Mouse (Mus musculus) activated CD4-positive, CD25-positive, alpha-beta regulatory T cell, adult 4 months (primary cell): Measurements from ENCODE around the gene Cyb5r4. TPM values are rescaled to one million over a fixed set of nuclear protein-coding genes. Genes with fewer than 3 reads are reported as not detected.
"Not testable (repeated sequence)": the region's sequence is repeated elsewhere in the genome, so short reads cannot be mapped to it uniquely, and the experiment has no call there.

Experiments
- ATAC-seq: one replicate; pipeline ENCODE4 v1.8.0; 2017
- polyA plus RNA-seq, 2 experiments: library from polyadenylated mRNA; unstranded; fragments of 100-300 nt; shearing (Covaris generic); gene quantifications; one replicate each; pipeline ENCODE4 v1.2.1; 2017

The Cyb5r4 gene
- polyA plus RNA-seq, 2 experiments from 2014 or later: 27.5 to 28.0 TPM

DNA sequence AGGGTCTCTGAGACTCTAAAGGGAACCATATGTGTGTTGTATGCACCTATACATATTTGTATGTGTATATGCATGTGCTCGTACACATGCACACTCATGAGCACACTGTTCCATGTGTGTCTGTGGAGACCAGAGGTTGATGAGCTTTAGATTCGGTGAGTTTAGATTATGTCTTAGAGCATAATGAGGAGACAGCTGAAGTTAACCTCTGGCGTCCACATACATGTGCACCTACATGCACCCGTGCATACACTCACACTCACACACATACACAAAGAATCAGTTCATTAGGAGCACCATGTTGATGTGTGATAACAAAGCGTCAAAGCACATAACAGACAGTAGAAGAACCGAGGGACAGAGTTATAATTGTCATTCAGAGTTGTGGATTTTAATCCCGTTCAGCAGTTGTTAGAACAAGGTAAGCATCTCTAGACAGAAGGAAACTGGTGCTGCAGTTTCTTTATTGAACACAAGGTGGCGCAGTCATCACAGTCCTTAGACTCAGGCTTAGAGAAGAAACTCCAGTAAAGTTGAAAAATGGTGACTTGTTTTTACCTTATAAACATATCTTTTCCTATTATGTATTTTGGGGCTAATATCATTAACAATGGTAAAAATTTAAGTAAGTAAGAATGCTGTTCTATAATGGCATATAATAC, 5.7 kb downstream of the Cyb5r4 start:
- ATAC-seq: peak; percentile 72

DNA sequence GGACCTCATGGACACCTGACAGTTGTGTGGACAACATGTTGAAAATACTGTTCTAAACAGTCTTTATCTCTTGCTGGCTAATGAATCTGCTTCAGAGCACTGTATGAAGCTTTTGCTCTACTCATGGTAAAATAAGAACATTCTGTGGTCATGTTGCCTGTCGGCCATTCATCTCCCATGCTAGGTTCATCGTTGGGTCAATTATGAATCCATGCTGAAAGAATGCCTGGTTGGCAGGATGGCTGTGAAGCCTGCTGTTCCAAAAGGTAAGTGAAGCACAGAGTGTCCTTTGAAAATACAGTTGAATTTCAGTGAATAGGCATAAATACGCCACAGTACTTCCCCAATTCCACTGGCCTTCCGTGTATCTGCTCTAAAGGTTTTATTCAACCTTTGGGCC, 10.4 kb downstream of the Cyb5r4 start:
- ATAC-seq: no peak

DNA sequence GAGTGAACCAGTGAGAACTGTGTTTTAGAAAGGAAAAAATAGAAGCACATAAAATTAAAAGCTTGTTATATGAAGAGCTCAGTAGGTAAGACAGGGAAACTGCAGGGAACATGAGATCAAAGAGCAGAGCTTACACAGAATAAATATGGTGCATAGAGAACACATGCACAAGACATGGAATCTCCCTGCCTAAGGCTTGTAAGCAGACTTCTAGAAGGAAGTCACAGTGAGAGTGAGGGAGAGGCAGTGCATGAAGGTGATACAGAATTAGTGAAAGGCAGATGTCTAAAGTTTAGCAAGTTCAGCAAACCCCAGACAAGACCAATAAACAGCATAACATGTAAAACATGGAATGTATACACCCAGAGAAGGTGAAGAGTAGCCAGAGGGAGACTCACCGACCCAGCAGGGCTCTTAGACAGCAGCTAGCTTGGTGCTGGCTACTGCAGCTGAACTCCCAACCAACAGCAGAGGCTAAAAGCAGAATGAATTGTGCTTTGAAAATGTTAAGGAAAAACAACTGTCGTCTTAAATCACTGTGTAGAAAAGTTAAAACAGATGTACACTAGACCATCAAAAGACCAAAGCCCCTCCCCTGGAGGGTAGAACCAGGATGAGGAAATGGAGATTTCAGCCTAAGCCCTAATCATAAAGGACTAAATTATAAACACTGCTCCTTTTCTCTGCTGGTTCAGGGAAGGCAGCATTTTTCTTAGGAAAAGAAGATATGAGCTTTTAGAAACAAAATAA, 13.2 kb downstream of the Cyb5r4 start:
- ATAC-seq: no peak

DNA sequence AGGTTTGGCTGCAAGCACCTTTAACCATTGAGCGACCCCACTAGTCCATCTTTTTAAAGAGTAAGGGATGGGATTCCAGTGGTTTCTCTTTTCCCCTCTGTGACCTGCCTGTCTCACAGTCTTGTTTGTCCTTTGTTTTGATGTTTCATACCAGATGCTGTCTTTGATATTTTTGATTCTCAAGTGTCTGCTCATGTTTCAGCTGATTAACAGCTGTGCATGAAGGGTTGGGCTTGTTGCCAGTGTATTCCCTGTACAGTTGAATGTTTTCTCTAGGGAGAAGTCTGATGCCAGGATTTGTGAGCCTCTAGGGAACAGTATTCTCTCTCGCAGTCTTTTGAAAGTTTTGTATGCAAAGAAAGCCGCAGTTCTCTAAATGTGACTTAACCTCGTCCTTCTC, 27.6 kb downstream of the Cyb5r4 start:
- no peak for ATAC-seq

DNA sequence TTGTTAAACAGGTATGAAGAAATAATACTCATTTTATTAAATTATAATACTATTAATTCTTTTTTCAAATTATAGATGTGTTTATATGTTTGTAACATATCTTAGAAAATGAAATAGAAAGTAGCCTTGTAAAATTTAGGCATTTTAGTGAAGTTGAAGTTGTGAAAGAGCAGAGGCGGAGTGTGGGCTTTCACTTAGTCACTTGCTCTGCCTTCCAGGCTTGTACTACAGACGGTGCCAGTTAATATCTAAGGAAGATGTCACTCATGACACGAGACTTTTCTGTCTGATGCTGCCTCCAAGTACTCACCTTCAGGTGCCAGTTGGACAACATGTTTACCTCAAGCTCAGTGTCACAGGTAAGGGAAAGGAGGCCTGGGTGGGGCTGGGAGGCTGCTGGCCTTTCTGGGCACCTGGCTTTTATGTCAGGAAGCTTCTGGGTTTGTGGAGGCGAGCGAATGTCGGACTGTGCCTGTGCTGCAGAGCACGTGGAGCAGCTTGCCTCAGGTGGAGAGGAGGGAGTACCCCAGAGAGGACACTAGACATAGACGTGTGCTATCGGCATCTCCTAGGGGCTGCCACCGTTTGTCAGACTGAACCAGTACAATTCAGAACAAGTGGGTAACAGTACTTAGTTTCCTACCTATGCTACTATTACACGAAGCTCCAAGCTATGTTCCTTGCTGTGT, 33.9 kb downstream of the Cyb5r4 start:
- no peak for ATAC-seq

DNA sequence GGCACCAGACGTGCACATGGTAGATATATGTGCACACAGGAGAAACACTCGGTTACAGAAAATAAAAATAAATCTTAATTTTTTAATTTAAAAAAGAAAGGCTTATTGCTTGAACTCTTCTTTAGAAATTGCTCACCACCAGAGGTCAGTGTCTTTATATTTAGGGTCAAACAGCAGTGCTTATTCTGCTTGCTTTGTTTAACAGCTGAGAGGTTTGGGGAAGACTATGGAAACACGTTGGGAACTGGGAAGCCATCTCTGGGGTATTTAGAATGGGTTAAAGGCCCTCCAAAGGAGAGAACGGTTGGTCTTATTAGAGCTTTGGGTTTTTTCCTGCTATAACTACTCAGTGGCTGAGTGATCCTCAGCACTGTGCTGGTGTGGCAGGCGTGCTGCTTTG, 40.5 kb downstream of the Cyb5r4 start:
- no peak for ATAC-seq

DNA sequence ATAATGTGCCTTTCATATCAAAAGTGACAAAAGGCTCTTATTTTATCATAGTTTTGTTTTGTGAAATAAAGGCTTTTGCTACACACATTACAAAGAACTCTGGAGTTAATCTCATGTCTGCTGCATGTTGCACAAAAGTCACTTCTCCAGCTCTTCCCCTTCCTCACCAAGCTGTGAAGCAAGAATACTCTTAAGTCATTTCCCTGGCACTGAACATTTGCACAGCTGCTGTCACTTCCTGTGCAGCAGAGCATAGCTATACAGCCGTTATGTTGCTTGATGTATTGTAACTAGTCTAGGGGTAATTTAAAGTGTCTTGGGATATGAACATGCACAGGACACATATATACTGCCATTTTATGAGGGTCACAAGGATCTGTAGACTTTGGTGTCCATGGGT, 46.3 kb downstream of the Cyb5r4 start:
- ATAC-seq: no peak

DNA sequence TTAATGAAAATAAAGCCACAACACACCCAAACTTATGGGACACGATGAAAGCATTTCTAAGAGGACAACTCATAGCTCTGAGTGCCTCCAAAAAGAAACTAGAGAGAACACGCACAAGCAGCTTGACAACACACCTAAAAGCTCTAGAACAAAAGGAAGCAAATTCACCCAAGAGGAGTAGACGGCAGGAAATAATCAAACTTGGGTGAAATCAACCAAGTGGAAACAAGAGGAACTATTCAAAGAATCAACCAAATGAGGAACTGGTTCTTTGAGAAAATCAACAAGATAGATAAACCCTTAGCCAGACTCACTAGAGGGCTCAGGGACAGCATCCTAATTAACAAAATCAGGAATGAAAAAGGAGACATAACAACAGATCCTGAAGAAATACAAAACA, 49.8 kb downstream of the Cyb5r4 start:
- ATAC-seq: not testable (repeated sequence)

DNA sequence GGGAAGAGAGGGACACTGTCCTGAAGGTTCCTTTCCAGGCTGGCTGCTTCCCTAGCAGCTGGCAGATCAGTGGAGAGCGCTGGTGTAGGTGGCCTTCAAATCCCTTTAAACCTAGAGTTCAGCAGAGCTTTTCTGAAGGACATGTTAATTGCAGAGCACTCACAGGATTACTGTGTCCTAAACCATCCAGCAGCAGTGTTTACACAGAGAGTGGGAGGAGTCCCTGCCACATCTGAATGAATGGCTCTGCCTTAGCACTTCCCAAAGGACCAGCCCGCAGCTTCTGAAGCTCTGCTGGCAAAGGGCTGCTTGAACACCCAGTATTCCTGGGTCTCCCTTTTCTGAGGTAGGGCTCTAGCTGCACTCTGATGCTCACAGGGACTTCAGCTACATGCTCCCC, 56.1 kb downstream of the Cyb5r4 start:
- no peak for ATAC-seq

DNA sequence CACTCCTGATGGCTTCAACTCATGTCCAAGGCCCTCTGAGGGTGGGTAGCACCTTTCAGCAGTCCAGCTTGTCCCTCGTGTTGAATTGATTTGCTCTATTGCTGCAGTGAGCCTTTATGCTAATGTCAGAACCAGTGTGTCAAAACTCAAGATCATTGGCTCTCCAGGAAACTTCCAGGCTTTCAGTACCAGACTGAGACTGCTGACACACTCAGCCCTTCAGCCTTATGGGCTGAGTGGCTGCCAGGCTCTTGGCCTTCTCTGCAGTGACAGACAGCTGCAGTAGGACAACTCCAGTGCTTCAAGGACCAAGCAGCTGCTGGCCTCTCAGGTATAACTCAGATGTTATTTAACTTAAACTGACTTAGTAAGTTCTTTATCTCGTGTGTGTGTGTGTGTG, 57.7 kb downstream of the Cyb5r4 start:
- ATAC-seq: no peak

DNA sequence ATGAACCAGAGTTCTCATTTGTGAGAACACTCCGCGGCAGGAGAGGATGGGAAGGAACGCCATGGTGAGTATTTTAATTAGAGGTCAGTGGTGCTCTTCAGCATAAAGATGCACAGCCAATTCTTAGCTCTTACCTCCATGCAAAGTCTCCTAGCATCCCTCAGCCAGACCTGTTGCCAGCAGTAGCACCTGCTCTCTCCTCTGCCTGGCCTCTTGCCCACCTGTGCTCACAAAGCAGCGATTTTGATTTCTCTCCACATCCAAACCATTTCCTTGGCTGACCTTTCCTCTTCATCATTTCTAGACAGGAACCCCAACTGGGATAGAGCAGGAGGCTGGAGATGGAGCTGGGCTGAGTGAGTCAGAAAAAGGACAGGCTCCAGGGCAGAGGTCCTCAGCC, 65.2 kb downstream of the Cyb5r4 start:
- ATAC-seq: no peak

DNA sequence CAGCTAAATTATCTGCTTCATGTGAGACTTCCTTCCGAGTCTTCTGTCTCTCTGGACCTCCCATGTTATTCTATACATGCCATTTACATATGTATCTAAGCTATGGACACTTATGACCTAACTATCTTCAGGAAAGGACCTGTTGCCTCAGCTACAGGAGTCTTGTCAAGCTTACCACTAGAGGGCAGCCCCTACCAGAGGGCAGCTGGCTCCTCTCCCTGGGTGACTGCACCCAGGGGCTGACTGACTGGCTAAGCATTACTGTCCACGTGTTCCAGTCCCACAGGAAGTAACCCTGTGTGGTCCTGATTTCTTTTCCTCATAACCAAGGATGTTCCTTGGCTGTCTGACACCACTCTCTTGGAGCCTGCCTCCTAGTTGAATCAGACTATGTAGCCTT, 76.2 kb downstream of the Cyb5r4 start:
- no peak for ATAC-seq

DNA sequence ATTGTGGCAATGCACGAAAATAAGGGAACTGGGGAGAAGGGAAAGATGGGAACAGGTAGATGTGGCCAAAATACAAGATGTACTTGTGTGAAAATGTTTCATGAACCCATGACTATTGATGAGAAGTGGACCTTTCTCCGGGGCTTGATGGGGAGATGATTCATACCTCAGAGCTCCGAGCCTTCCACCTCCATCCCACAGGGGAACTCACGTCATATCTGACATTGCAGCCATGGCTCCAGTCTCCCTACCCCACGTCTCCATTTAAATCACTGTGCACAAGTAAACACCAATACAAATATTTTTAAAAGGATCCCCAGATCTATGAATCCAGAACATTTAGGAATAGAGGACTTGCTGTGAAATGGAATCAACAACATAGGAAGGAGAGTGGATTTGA, 93.2 kb downstream of the Cyb5r4 start:
- no peak for ATAC-seq

DNA sequence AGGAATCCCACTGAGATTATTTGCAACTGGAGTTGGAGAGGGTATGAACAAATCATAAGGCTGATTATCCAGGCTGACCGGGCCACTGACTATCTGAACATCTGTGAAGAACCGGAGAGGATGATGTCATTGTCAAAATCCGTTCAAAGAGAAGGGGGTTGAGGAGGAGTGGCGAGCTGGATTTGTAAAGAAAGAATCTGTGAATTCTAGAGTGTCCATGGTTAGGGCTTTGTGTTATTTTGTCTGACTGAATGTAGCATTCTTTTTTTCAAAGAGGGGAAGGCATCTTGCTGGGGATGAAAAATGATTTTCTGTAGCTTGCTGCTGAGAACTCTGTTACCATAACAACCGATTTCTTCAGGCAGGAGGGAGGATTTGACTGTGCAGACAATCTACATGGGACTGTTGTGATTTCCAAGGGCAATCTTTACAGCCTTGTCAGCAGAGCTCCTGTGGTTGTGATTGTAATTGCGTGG, 93.7 kb downstream of the Cyb5r4 start:
- no peak for ATAC-seq

DNA sequence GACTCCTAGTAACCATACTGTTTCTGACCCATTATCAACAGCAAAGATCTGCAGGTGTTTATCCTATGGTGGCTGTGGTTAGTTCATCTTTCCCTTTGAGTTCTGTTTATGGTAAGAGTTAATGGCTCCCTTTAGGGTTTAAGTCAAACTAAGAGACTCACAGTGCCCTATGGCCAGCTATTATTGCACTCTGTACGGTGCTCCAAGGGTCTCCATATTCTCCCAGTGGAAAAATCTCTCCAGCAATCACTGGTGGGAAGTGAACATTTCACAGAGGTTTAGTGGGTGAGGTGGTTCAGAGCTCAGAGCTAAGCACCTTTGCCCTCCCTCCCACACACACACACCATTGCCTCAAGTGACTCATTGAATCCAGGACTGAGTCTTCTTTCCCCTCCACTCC, 94.2 kb downstream of the Cyb5r4 start:
- no peak for ATAC-seq

DNA sequence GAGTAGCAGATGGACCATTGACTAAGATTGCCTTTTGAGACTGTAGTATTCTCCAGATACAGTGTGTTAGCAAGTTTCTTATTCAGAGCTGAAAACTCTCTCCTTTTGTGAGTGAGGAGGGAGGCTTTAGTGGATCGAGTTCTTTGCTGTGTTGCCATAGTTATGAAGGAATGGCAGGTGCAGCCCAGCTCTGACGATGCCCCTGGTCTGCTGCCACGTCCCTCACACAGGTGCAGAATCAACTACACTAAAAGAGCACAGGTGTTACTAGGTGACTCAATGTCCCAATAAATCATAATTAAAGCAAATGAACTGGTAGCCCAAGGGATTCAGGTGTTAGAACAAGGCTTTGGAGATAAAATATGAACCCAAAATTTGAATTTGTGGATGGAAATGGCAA, 97.2 kb downstream of the Cyb5r4 start:
- ATAC-seq: no peak

DNA sequence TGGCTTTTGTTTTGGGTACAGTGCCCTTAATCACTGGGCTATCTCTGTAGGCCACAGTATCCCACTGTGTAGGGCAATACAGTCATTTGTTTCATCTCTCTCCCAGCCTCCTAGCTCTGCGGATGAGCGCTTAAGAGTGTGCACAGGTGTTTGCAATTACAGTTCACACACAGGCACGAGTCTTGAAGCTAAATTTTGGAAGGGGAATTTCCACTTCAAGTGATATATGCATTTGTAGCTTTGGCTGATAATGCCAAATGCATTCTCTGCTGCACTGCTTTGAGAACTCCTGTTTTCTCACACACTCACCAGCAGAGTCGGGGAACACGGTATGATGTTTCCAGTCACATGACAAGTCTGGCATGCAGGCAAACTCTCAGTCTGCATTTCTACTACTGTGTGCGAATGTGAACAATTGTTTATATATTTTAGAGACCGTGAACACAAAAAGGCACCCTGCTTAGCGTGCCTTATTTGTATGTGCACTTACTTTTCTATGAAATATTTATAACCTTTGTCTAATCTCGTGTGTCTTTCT, 100.2 kb downstream of the Cyb5r4 start:
- ATAC-seq: no peak

DNA sequence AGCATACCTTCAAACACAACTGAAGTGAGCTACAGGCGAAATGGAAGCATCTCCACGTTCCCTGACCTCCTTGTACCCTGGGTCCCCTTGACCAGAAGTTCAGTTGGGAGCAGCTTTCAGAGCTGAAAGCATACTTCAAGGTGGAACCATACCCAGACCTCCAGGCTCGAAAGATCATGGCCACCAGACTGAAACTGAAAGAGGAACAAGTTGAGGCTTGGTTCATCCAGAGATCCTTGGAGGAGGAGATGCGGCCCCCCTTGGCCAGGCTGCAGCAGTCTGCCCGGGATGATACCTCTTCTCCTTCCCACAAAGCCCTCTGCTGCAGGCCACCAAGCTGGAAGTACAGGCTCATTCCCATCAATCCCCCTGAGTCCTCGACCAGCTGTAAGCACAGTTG, 105.2 kb downstream of the Cyb5r4 start:
- not testable (repeated sequence) for ATAC-seq

Other genes starting within 250 kb of the Cyb5r4 start
- gene Snap91, start 141.4 kb upstream of the Cyb5r4 start, polyA plus RNA-seq: not detected
- not detected for gene Ripply2, start 6.5 kb upstream of the Cyb5r4 start, polyA plus RNA-seq
- gene Mrap2, start 122.3 kb downstream of the Cyb5r4 start, polyA plus RNA-seq: under 1 TPM in 1 of 2 experiments, not detected in 1; 0.28 TPM
- gene Cep162, start 233.5 kb downstream of the Cyb5r4 start, polyA plus RNA-seq: 10 to 100 TPM; 10.6 to 13.0 TPM